Mouse (Mus musculus): ENCODE measurements around the gene Pfkfb4.

- TF ChIP-seq CTCF (IDR thresholded peaks at IDR 0.05; ENCODE audit: borderline replicate concordance, extremely low read depth, insufficient read depth, insufficient read length) (no peak), POLR2A (IDR thresholded peaks at IDR 0.05; ENCODE audit: borderline replicate concordance, extremely low read depth, insufficient read depth, insufficient read length, poor library complexity, severe bottlenecking) (no peak)
These were observed 28.0 kb upstream of the Pfkfb4 start for GRCm38 (mm10) chr9:108963577-108963976.

All from brain, embryonic 14.5 days (tissue).